Mouse (Mus musculus) ES-Bruce4 (cell line): ENCODE measurements at regions not wholly inside any gene's neighbourhood (a gene's known extent, or its start where the extent isn't known, plus 50 kb on each side); places are given as distances from the start of the nearest gene placed in this dataset.

ENCODE experiments used
- H3K27ac ChIP-seq: 2 replicates; pipeline ENCODE4 v1.5.1; 2012; ENCODE audit warnings: low read length, inconsistent platforms; ENCODE audit not compliant: insufficient read depth
- H3K27me3 ChIP-seq: 2 replicates; pipeline ENCODE4 v1.6.1; 2012; ENCODE audit warnings: mild to moderate bottlenecking, low read length, inconsistent platforms; ENCODE audit not compliant: control insufficient read depth, poor library complexity, insufficient read depth, severe bottlenecking
- H3K36me3 ChIP-seq: 2 replicates; pipeline ENCODE4 v1.6.1; 2012; ENCODE audit warnings: inconsistent platforms, mild to moderate bottlenecking, low read length, moderate library complexity; ENCODE audit not compliant: control insufficient read depth, poor library complexity, insufficient read depth, severe bottlenecking
- H3K4me1 ChIP-seq: one replicate; pipeline ENCODE4 v1.8.1; 2011; ENCODE audit warnings: low read length; ENCODE audit not compliant: control insufficient read depth, insufficient read depth
- H3K4me3 ChIP-seq: 2 replicates; pipeline ENCODE4 v1.5.1; 2011; ENCODE audit warnings: low read depth, mild to moderate bottlenecking, low read length
- H3K9ac ChIP-seq: 2 replicates; pipeline ENCODE4 v1.6.1; 2012; ENCODE audit warnings: low read depth, mild to moderate bottlenecking, inconsistent platforms; ENCODE audit not compliant: poor library complexity, severe bottlenecking
- H3K9me3 ChIP-seq: replicated peaks from 2 replicates; pipeline ENCODE4 v1.6.1; 2012; ENCODE audit warnings: mild to moderate bottlenecking, low read length, inconsistent platforms; ENCODE audit not compliant: control insufficient read depth, poor library complexity, insufficient read depth, severe bottlenecking
- CTCF ChIP-seq: IDR thresholded peaks from one replicate; pipeline ENCODE4 v1.8.1; 2011; ENCODE audit warnings: low read depth, low read length
- EP300 ChIP-seq: IDR thresholded peaks from 2 replicates; pipeline ENCODE4 v1.6.1; 2011; ENCODE audit warnings: low read depth, low read length; ENCODE audit not compliant: insufficient read depth
- POLR2A ChIP-seq: IDR thresholded peaks from one replicate; pipeline ENCODE4 v1.8.1; 2011; ENCODE audit warnings: low read length; ENCODE audit not compliant: insufficient read depth

DNA sequence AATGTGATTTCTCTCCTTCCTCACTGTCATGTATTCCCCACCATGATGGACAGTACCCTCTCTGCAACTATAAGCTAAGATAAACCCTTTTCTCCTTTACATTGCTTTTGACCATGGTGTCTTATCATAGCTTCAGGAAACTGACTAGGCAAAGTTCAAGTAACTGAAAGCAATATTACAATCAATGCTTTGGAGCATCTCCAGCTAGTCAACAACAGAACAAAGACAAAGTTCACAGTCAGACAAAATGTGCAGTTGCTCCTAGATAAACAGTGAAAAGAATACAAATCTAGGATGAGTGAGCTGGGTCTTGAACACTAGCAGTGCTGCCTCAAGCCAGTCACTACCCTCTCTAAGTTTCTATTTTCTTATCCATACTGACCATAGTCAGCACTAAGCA, 100.2 kb upstream of the Dynlrb2 start:
- Histone ChIP-seq H3K27me3 (peaks cover 1% of the 10 kb centered on the region; the same call in 1 of the 2 replicates), H3K4me1 (no peaks in the 10 kb centered on the region)

DNA sequence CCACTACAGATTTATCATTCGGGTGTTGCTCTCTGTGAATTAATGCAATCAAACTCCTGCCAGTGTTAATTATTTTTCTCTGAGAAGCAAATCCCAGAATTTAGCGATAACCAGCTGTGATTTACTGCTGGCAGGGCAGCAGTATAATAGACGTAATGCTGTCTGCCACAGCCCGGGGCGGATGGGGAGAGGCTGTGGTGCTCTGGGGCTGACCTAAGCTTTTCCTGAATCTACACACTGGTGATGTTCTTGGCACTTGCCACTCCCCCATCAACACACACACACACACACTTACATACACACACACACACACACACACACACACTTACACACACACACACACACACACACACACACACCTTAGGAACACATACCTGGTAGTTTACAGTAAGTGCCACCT, 101.4 kb upstream of the Dynlrb2 start:
- Histone ChIP-seq H3K27me3 (peaks cover 1% of the 10 kb centered on the region; the same call in 1 of the 2 replicates), H3K27ac (no peak overlapping the region), H3K36me3 (no peaks in the 10 kb centered on the region)

More for the DNA sequence above, 100.2 kb upstream of the Dynlrb2 start:
- Histone ChIP-seq H3K4me3 (no peak overlapping the region), H3K9ac (no peak overlapping the region), H3K9me3 (no peaks in the 10 kb centered on the region), H3K27ac (no peak overlapping the region), H3K36me3 (no peaks in the 10 kb centered on the region)
- TF ChIP-seq POLR2A: no peak
- TF ChIP-seq CTCF: no peak
- no peak for TF ChIP-seq EP300

GRCm38 (mm10) chr8:116399452-116399851, 105.3 kb upstream of the Dynlrb2 start:
- TF ChIP-seq EP300: no peak
- TF ChIP-seq POLR2A: no peak
- TF ChIP-seq CTCF: no peak
- Histone ChIP-seq H3K4me3 (no peak overlapping the region), H3K4me1 (no peaks in the 10 kb centered on the region), H3K9me3 (peaks cover 2% of the 10 kb centered on the region; the same call in 1 of the 2 replicates), H3K27ac (no peak overlapping the region), H3K27me3 (peaks cover 1% of the 10 kb centered on the region; the same call in 1 of the 2 replicates), H3K36me3 (no peaks in the 10 kb centered on the region), H3K9ac (no peak overlapping the region)

More for the DNA sequence above, 101.4 kb upstream of the Dynlrb2 start:
- Histone ChIP-seq H3K4me3 (no peak overlapping the region), H3K9me3 (no peaks in the 10 kb centered on the region), H3K9ac (no peak overlapping the region), H3K4me1 (no peaks in the 10 kb centered on the region)
- TF ChIP-seq EP300: no peak
- no peak for TF ChIP-seq POLR2A
- no peak for TF ChIP-seq CTCF

GRCm38 (mm10) chr8:116398565-116399205, 106.1 kb upstream of the Dynlrb2 start:
- no peak overlapping the region for H3K4me3 ChIP-seq
- TF ChIP-seq CTCF (no peak), POLR2A (no peak), EP300 (no peak)
- no peaks in the 10 kb centered on the region for H3K36me3 ChIP-seq
- H3K27ac ChIP-seq: no peak overlapping the region
- H3K27me3 ChIP-seq: peaks cover under 1% of the 10 kb centered on the region; the same call in 1 of the 2 replicates
- H3K9me3 ChIP-seq: peaks cover 2% of the 10 kb centered on the region; the same call in 1 of the 2 replicates
- no peak overlapping the region for H3K9ac ChIP-seq
- no peaks in the 10 kb centered on the region for H3K4me1 ChIP-seq

DNA sequence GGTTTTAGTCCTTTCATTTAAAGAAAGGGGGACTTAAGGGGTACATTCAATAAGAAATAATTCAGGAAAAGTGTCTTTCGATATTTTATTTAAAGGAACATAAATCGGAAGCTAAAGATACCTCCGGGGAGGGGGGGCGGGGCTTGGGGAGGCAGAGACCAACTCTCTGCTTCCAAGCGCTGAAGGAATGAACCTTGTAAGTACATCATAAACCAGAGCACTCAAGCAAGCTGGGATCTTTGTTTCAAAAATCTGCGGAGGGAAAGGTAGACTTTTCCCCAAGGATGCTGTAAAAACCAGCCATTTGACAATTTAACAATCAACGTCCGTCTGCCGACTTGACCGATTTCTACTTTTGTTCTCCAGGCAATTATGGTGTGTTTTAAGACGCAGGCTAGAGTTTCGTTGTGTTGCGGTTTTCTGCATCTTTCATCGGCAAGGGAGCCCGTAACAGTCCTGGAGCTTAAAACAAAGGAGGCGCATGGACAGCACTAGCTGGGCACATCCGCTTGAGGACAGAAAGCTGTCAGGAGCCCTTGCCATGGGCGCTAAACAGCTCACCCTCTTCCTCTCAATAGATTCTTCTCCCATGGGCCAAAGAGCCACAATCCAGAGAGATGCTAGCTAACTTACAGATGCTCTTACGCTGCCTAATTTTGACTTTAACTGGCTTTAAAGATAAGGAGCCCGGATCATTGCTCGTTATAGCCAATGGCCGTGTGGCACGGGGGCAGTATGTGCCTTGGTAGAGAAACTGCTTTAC, 119.4 kb upstream of the Dynlrb2 start:
- no peaks in the 10 kb centered on the region for H3K4me1 ChIP-seq
- no peak overlapping the region for H3K4me3 ChIP-seq
- H3K9ac ChIP-seq: no peak overlapping the region
- no peak overlapping the region for H3K27ac ChIP-seq
- 0 out of 2 replicates have a peak, but pooled peaks cover 5% of the 10 kb centered on the region for H3K9me3 ChIP-seq
- TF ChIP-seq POLR2A (no peak), CTCF (no peak), EP300 (no peak)
- peaks cover 2% of the 10 kb centered on the region; the same call in 1 of the 2 replicates for H3K27me3 ChIP-seq
- H3K36me3 ChIP-seq: no peaks in the 10 kb centered on the region

- Histone ChIP-seq H3K4me3 (no peak overlapping the region), H3K36me3 (no peaks in the 10 kb centered on the region), H3K4me1 (no peaks in the 10 kb centered on the region), H3K27me3 (peaks cover 2% of the 10 kb centered on the region; the same call in 1 of the 2 replicates), H3K9me3 (0 out of 2 replicates have a peak, but pooled peaks cover 5% of the 10 kb centered on the region), H3K27ac (no peak overlapping the region), H3K9ac (no peak overlapping the region)
- no peak for TF ChIP-seq EP300
- no peak for TF ChIP-seq CTCF
- TF ChIP-seq POLR2A: no peak
Observed at GRCm38 (mm10) chr8:116384418-116385089, 120.2 kb upstream of the Dynlrb2 start.
